Mouse (Mus musculus): ENCODE measurements around the gene Zfp14. TPM values are rescaled to one million over a fixed set of nuclear protein-coding genes. Genes with fewer than 3 reads are reported as not detected.

Zfp14 gene
- total RNA-seq (2017) = 0.85 to 3.6 TPM (median 1.7 TPM) in 3 replicates

GRCm38 (mm10) chr7:30050882-30051548 is at the start of gene Zfp14:
TSS of gene Zfp14 (minus strand) at chr7:30051380.
- ATAC-seq (replicated peaks; ENCODE audit: insufficient number of reproducible peaks, low FRiP score, low TSS enrichment, poor library complexity, severe bottlenecking) = peak; percentile 99

- ATAC-seq (replicated peaks; ENCODE audit: insufficient number of reproducible peaks, low FRiP score, low TSS enrichment, poor library complexity, severe bottlenecking) = no peak
These were observed 48.1 kb upstream of the Zfp14 start for GRCm38 (mm10) chr7:30099297-30099696.

- ATAC-seq (replicated peaks; ENCODE audit: insufficient number of reproducible peaks, low FRiP score, low TSS enrichment, poor library complexity, severe bottlenecking) = no peak
These were observed 44.5 kb upstream of the Zfp14 start for GRCm38 (mm10) chr7:30095551-30096125.

- peak; percentile 71 for ATAC-seq (replicated peaks; ENCODE audit: insufficient number of reproducible peaks, low FRiP score, low TSS enrichment, poor library complexity, severe bottlenecking)
These were observed 43.7 kb upstream of the Zfp14 start, which contains the start of gene Zfp260 for GRCm38 (mm10) chr7:30094646-30095429. TSS of gene Zfp260 (plus strand) at chr7:30094777.

GRCm38 (mm10) chr7:30093918-30094415 is 42.8 kb upstream of the Zfp14 start:
- no peak for ATAC-seq (replicated peaks; ENCODE audit: insufficient number of reproducible peaks, low FRiP score, low TSS enrichment, poor library complexity, severe bottlenecking)

- no peak for ATAC-seq (replicated peaks; ENCODE audit: insufficient number of reproducible peaks, low FRiP score, low TSS enrichment, poor library complexity, severe bottlenecking)
These were observed 41.5 kb upstream of the Zfp14 start for GRCm38 (mm10) chr7:30092666-30093065.

- no peak for ATAC-seq (replicated peaks; ENCODE audit: insufficient number of reproducible peaks, low FRiP score, low TSS enrichment, poor library complexity, severe bottlenecking)
These were observed 39.9 kb upstream of the Zfp14 start for GRCm38 (mm10) chr7:30090970-30091585.

GRCm38 (mm10) chr7:30090092-30090969 is 39.2 kb upstream of the Zfp14 start, which contains the start of the genes Gm26920 and Zfp566:
TSS of gene Gm26920 (minus strand) at chr7:30090410.
TSS of gene Zfp566 (minus strand) at chr7:30090527.
- peak; percentile 93 for ATAC-seq (replicated peaks; ENCODE audit: insufficient number of reproducible peaks, low FRiP score, low TSS enrichment, poor library complexity, severe bottlenecking)

GRCm38 (mm10) chr7:30089405-30089804 is 38.2 kb upstream of the Zfp14 start:
- no peak for ATAC-seq (replicated peaks; ENCODE audit: insufficient number of reproducible peaks, low FRiP score, low TSS enrichment, poor library complexity, severe bottlenecking)

- no peak for ATAC-seq (replicated peaks; ENCODE audit: insufficient number of reproducible peaks, low FRiP score, low TSS enrichment, poor library complexity, severe bottlenecking)
These were observed 35.3 kb upstream of the Zfp14 start for GRCm38 (mm10) chr7:30086524-30086923.

- ATAC-seq (replicated peaks; ENCODE audit: insufficient number of reproducible peaks, low FRiP score, low TSS enrichment, poor library complexity, severe bottlenecking) = peak; percentile 73; the same call in 1 of the 2 replicates
These were observed 21.2 kb upstream of the Zfp14 start, which contains the start of gene Zfp82 for GRCm38 (mm10) chr7:30072146-30073028. TSS of gene Zfp82 (minus strand) at chr7:30072900.

GRCm38 (mm10) chr7:30064622-30065021 is 13.4 kb upstream of the Zfp14 start:
- ATAC-seq (replicated peaks; ENCODE audit: insufficient number of reproducible peaks, low FRiP score, low TSS enrichment, poor library complexity, severe bottlenecking) = no peak

GRCm38 (mm10) chr7:30062478-30062877 is 11.3 kb upstream of the Zfp14 start:
- ATAC-seq (replicated peaks; ENCODE audit: insufficient number of reproducible peaks, low FRiP score, low TSS enrichment, poor library complexity, severe bottlenecking) = no peak

GRCm38 (mm10) chr7:30060341-30060740 is 9.2 kb upstream of the Zfp14 start:
- no peak for ATAC-seq (replicated peaks; ENCODE audit: insufficient number of reproducible peaks, low FRiP score, low TSS enrichment, poor library complexity, severe bottlenecking)

GRCm38 (mm10) chr7:30053591-30053990 is 2.4 kb upstream of the Zfp14 start:
- no peak for ATAC-seq (replicated peaks; ENCODE audit: insufficient number of reproducible peaks, low FRiP score, low TSS enrichment, poor library complexity, severe bottlenecking)

- no peak for ATAC-seq (replicated peaks; ENCODE audit: insufficient number of reproducible peaks, low FRiP score, low TSS enrichment, poor library complexity, severe bottlenecking)
These were observed 3.1 kb downstream of the Zfp14 start for GRCm38 (mm10) chr7:30048126-30048525.

GRCm38 (mm10) chr7:30044354-30044753 is 6.8 kb downstream of the Zfp14 start:
- ATAC-seq (replicated peaks; ENCODE audit: insufficient number of reproducible peaks, low FRiP score, low TSS enrichment, poor library complexity, severe bottlenecking) = no peak

All from monocyte, adult 5-6 weeks (primary cell).